Mouse (Mus musculus): Measurements from ENCODE around the gene Fgf14.
"Not testable (repeated sequence)": the region's sequence is repeated elsewhere in the genome, so short reads cannot be mapped to it uniquely, and the experiment has no call there.

Fgf14 gene

GRCm38 (mm10) chr14:124191913-124192814 lies 484.8 kb downstream of the Fgf14 start:
- peak; percentile 1 for DNase-seq

DNA sequence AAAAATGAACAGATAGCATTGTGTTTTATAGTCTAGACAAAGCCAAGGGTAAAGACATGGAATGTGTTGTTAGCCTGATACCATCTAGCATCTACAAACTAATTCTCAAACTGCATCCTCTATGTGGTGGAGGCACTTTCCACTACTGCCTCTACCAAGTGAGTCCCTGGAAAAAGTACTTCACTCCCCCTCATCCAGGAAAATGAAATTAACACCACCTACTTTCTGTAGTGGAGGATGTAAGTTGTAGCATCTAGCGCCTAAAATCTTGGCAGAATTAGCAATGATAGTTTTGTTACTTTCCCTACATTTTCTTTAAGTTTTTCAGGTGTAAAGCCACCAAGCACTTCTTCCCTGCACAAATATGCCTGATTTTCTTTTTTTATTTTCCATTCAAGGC lies 496.7 kb downstream of the Fgf14 start:
- DNase-seq: no peak

- DNase-seq: no peak
Measured at GRCm38 (mm10) chr14:124174111-124174510, 502.8 kb downstream of the Fgf14 start.

GRCm38 (mm10) chr14:124163618-124164185 lies 513.2 kb downstream of the Fgf14 start:
- no peak for DNase-seq

- DNase-seq: no peak
Measured at GRCm38 (mm10) chr14:124147378-124147777, 529.5 kb downstream of the Fgf14 start.

DNA sequence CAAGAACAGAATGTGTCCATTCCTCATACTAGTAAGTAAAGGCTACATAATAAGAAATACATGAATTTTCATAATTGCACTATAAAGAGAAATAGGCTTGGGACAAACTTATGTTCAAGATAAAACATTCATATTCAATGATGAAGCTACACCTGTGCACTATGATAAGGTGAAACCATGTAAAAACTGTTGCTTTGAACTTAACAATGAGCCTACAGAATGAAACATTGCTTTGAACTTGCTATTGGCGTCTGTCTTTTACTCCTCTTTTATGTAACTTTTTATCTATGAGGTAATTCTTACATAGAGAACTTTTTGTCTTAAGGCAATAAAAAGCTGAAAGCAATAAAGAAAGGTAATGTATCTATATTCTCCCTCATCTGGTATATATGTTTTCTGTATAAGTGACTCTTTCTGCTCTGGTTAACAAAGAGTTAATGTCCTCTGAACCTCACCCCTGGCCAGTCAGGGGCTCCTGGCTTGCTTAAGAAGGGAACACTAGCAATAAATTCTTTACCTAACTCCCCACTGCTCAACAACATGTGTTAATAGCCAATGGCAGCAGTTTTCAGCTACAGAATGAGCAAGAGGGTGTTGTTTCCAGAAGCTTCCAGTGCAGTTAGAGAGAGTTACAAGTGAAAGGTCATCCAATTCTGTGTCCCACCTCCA lies 569.6 kb downstream of the Fgf14 start:
- DNase-seq: no peak

DNA sequence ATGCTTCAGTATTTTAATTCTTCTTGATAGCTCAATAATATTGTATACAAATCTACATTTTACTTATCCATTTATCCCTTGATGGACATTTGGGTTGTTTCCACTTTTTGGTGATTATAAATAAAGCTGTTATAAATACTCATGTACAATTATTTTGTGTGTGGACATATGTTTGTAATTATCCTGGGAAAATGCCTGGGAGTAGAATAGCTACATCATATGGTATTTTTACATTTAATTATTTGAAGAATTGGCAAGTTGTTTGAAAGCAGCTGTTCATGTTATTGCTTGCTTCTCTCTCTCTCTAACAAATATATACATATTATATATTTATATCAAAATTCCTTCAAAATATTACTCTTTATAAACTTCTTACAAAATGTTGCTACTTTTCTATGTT lies 593.8 kb downstream of the Fgf14 start:
- DNase-seq: no peak

DNA sequence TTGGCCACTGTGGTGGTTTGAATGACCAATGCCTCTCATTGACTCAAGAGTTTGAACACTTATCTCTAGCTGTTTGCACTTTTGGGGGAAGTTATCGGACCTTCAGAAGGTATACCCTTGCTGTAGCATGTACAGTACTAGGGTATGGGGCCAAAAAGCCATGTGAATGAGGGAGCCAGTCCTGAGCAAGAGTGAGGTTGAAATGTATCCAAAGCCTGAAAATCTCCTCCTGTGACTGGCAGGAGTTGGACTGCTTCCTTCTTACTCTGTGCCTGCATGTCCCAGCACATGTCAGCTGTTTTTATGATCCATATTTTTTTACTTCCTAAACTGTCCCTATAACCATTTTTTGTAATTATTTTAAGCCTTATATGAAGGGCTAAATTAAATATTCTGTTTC lies 632.9 kb downstream of the Fgf14 start:
- no peak for DNase-seq

GRCm38 (mm10) chr14:124040651-124041050 lies 636.3 kb downstream of the Fgf14 start:
- DNase-seq: no peak

- no peak for DNase-seq
Measured at GRCm38 (mm10) chr14:124037434-124037833, 639.5 kb downstream of the Fgf14 start.

DNA sequence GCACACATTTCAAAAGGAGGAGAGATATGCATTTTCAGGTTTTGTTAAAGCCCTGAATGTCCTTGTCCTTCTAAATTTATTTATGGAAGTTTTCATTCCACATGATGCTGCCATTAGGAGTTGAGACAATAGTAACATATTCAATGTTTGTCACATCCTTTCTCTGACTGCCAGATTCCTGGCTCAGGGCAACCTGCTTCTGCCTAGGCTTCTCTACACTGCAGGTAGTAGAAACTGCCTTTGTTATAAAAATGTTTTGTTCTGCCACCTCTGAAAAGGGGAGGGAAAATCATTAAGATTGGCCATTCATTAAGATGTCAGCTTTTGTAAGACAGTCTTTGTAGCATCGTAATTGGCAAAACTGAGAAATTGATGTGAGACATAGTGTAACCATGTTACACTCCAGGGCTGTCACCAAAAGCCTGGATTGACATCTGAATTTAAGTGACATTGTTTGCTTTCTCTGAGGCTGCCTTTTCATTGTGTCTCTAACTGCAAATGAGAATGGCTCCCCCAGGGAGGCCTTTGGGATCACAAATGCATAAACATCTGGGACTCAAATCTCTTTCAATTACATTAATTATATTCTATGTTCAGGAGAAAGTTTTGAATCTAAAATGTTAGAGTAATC lies 640.2 kb downstream of the Fgf14 start:
- no peak for DNase-seq

DNA sequence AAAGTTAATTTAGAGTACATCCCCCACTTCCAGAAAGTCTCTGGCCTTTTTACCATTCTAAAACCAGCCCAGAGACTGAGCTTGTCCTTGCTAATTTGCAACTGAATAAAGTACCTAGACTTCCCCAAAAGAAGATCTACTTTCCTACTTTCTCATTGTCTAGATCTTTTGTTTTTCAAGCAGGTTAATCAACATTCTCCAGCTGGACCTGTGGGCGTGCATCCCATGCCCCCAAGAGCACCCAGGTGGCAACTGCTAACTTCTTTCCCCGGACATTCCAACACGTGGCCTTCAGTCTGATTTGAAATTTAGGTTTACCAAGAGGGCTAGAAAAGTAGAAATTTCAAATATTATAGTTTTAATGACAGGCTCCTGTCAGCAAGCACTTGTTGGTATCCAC lies 643.6 kb downstream of the Fgf14 start:
- DNase-seq: not testable (repeated sequence)

GRCm38 (mm10) chr14:124027886-124028670 lies 648.8 kb downstream of the Fgf14 start:
- DNase-seq: no peak

GRCm38 (mm10) chr14:123990591-123991195 lies 686.2 kb downstream of the Fgf14 start:
- no peak for DNase-seq

- no peak for DNase-seq
Measured at GRCm38 (mm10) chr14:123967996-123968395, 708.9 kb downstream of the Fgf14 start.

DNA sequence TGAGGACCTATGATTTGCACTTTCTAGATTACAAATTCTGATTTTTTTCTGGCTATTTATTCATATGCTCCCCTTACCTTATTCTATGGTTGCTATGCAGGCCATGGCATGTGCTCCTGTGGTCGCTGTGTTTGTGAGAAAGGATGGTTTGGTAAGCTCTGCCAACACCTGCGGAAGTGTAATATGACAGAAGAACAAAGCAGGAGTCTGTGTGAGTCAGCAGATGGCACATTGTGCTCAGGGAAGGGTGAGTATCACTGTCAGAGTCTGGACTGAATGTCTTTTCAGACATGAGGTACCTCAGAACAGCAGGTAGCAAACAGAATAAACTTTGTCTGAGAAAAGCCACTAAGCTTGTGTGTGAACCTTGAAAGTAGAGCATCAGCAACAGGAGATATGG lies 710.4 kb downstream of the Fgf14 start:
- no peak for DNase-seq
